Mouse (Mus musculus) kidney, postnatal 4 days (tissue): ENCODE measurements around the gene Cnn1.
"Not testable (repeated sequence)": the region's sequence is repeated elsewhere in the genome, so short reads cannot be mapped to it uniquely, and the experiment has no call there.

Experiments used
- DNase-seq, 2 experiments: peaks; one replicate each; pipeline ENCODE4 v3.0.0; 2021; ENCODE audit warnings: mixed read lengths in 2 of 2

Gene Cnn1

DNA sequence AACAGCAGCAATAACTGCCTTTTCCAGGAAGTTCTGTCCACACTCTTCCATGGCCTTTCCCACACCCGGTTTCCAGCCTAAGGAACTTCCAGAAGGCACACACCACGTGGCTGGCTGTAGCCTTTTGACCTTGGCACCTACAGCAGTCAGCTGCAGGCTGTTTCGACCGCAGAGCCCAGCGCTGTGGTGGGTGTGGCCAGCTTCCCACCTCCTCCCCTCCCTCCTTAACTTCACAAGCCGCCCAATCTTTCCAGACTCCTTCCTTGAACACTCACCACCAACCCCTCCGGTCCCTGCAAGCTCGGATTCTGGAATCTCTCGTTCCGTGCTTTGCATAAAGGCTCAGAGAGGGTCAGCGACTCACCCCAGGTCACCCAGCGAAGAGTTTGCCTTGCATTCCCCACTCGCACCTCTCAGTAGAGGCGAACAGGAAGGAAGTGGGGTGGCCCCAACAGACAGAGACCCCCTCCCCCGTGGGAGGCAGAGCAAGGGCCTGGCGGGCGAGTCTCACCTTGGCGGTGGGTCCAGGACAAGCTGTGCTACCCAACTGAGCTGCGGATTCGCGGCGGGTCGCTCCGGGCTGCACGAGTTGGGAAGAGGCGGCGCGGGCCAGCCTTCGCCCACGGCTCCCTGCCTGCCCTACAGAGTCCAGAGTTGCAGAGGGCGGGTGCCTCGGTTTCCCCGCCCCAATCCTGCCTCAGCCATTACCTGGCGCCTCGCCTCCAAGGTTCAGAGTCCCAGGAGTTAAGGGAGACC lies 32.4 kb downstream of the Cnn1 start:
- DNase-seq: peak; percentile 59 to 71

GRCm38 (mm10) chr9:22132220-22132619 lies 33.2 kb downstream of the Cnn1 start:
- no peak for DNase-seq

DNA sequence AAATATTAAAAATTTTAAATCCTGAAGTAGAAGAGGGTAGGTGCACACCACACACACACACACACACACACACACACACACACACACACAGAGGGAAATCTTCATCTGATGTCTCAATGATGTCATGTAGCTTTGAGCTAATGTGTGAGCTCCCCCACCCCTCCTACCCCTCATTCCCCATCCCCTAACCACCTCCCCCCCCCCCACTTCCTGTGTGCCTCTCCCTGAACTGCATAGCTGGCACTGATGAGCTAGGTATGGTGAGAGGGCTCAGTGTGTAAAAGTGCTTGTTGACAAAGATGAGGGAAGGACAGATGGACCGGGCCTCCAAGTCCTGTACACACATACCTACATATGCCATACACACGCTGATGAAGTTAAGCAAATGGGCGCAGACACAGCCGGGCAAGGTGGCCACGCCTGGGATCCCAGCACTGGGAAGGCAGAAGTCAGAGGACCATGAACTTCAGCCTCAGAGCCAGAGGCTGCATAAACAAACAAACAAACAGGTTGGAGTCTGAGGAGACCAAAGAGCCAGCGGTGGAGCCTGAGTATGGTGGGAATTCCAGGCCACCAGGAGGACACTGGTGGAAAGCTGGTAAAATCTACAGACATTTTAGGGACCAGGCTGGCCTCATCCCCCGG lies 35.4 kb downstream of the Cnn1 start:
- DNase-seq: no peak

DNA sequence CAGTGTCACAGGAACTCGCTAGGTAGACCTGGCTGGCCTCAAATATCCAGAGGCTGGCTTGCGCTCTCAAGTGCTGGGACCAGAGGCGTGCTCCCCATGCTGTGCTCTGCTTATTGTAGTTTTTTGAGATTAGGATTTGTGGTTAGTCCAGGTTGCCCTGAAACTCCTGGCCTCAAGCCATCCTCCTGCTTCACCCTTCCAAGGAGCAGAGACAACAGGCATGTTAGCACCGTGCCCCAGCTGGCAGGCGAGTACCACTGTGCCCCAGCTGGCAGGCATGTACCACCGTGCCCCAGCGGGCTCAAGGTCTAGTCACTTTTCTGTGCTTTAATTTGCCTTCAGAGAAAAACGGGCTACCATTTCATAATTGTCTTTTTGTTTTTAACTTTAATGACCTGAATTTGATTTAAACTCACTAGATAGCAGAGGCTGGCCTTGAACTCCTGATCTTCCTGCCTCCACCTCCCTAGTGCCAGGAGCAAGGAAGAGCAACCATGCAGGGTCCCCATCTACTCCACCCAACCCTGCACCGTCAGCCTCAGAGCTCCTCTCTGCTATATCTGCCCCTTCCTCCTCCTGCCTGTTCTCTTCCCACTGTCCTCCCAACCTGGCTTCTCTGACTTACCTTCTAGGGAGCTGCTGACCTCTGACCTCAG lies 36.1 kb downstream of the Cnn1 start:
- DNase-seq: no peak

- no peak for DNase-seq
These were observed 36.8 kb downstream of the Cnn1 start, which contains the start of gene Acp5 for GRCm38 (mm10) chr9:22135644-22136390. Gene Acp5 (minus strand): TSS chr9:22135711.

DNA sequence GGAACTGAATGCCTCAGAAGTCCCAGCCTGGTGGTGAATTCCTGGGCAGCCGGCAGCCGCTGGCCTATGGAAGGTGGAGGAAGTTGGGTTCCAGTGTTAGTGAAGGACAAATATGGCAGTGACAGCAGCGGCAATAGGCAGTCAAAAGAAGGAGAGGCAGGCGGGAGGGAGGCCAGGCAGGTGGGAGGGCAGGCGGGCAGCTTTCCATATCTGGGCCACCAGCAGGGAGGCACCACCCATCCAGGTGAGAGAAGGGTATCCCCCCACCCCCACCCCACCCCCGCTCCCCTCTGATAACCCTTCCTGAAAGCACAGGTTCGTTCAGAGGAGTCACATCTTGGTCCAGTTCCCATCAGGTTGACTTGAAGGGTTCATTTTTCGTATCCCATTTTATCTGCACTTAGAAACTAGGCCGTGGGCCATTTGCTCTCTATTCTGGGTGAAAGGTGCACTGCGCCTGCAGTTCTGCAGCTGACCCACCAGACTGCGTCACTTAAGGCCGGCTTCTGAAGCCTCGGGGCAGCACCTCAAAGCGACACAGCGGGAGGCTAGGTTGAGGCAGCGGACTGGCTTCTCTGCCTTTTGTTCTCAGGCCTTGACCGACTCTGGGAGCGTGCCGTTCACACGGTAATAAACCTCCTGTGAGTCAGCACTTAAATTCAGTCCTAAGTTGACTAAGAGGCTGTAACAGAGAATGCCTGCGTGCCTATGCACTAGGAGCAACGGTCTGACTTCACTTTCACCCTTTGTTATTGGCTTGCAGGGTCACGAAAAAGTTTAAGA lies 37.9 kb downstream of the Cnn1 start:
- DNase-seq: peak; percentile 33 to 53

DNA sequence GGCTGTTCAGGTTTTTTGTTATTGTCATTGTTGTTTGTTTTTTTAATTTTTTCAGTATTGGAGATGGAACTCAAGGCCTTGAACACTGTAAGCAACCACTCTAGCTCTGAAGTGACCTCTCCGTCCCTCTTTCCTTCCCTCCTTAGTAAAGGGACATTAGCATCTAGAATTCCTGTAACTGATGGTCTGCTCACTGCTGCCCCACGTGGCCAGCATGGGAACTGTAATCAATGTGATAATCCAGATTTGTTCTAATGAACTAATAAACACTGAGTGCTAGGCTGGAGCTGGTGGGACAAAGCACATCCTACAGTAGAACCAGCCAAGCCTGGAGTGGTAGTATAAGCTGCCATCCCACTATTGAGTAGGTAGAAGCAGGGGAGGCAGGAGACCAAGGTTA lies 39.5 kb downstream of the Cnn1 start:
- peak; percentile 61 to 64 for DNase-seq

DNA sequence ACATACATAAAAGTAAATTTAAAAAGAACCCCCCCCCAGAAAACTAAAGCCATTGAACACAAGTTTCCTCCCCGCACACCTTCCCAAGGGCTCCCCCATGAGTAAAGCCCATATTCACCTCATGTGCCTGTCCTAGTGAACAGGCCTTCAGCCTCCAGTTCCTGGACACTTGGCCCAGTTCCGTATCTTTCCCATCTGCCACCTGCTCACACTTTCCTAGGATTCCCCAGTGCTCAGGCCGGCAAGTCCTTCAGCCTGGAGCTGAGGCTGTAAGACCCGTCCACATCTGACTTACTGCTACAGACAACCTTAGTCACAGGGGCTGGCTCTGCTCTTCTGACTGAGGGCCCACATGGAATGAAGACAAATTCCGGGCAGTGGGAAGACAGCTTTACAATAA lies 40.7 kb downstream of the Cnn1 start:
- DNase-seq: no peak

GRCm38 (mm10) chr9:22143108-22144037 lies 44.4 kb downstream of the Cnn1 start:
- DNase-seq: peak; percentile 93 to 94

- DNase-seq: no peak
These were observed 45.4 kb downstream of the Cnn1 start for GRCm38 (mm10) chr9:22144304-22144965.

GRCm38 (mm10) chr9:22149426-22150248 lies 50.6 kb downstream of the Cnn1 start:
- no peak for DNase-seq

- not testable (repeated sequence) for DNase-seq
These were observed 51.3 kb downstream of the Cnn1 start for GRCm38 (mm10) chr9:22150249-22150693.

GRCm38 (mm10) chr9:22150946-22151345 lies 51.9 kb downstream of the Cnn1 start:
- DNase-seq: no peak

DNA sequence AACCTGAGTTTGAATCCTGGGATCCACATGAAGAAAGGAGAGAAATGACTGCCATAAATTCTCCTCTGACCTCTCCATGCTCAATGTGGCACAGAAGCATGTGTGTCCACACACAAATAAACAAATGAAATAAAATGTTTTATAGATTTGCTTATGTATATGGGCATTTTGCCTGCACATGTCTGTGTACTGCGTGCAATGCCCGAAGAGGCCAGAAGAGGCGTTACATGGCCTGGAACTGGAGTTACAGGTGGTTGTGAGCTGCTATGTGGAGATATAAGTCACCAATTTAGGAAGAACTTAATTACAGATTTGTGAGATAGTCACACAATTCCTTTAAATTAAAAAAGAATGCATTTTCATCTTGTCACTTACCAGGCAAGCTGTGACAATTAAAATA lies 54.8 kb downstream of the Cnn1 start:
- DNase-seq: no peak

GRCm38 (mm10) chr9:22155614-22156013 lies 56.6 kb downstream of the Cnn1 start:
- DNase-seq: peak; percentile 80 to 84

DNA sequence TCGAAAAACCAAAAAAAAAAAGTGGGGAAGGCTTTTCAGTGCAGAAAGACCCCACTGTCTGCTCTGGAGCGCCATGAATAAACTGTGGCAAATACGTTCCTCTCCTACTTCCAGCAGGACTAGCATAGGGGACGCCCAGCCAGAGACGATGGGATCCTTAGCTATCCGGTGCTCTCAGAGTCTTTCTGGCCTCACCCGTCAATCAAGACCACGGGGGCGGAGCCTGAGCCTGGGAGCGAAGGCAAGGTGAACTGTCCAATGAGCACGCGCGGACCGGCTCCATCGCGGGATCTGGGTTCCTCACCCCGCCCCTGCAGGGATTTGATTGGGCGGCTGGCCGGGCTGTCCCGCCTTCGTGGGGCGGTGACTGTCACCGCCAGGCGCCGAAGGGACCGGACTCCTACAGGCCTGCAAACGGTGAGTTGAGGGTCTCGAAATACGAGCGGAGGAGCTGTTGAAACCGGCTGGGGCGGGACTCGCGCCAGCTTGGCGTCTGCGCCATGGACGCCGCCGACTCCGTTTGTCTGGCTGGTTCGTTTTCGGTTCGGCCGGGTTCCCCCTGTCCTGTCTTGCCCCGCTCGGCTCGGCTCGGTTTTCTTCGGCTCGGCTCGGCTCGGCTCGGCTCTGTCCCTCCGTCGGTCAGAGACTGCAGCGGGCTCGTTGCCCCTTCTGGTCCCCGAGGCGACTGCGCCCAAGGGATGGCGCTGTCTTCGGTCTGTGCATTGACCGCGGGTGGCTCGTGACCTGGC lies 57.7 kb downstream of the Cnn1 start, which contains the start of gene Pigyl:
Pigyl (plus strand) TSS at position 350 of the 749 bp plus-strand sequence.
- DNase-seq: peak; percentile 100

DNA sequence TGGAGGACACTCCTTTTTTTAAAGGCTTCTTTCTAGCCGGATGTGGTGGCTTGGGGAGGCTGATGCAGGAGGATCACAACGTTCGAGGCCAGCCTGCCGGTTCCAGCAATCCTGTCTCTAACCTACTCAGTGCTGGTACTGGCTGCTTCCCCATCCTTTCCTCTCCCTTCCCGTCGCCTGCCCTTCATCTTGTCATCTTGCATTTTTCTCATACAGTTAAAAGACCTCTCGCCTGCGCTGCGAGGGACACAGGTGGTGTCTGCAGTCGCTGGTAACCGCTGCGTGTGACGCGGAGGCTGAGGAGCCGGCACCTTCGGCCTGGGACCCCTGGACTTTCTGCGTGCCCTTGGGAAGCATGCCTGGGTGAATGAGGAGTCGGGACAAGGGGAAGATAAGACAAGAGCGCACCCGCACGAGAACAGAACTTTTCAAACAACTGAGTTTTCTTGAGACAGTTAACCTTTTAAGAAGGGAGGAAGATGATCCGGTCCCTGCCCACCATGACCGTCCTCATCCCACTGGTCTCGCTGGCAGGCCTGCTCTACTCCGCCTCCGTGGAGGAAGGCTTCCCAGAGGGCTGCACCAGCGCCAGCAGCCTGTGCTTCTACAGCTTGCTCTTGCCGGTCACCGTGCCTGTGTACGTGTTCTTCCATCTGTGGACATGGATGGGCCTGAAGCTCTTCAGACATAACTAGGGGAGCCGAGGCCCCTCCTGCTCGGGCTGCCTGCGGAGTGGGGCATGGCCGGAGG lies 58.7 kb downstream of the Cnn1 start:
- DNase-seq: no peak
